Mouse (Mus musculus) midbrain, postnatal 0 days (tissue): Measurements from ENCODE around the gene Adamts16. TPM values are rescaled to one million over a fixed set of nuclear protein-coding genes. Genes with fewer than 3 reads are reported as not detected.

Experiments used
- ATAC-seq: fragments of 200-750 bp; cut with Nextera tagmentation; 2 replicates; pipeline ENCODE4 v1.8.0; 2017; ENCODE audit warnings: moderate number of reproducible peaks, mild to moderate bottlenecking, moderate TSS enrichment, moderate library complexity; ENCODE audit not compliant: low FRiP score
- DNase-seq: peaks from one replicate; pipeline ENCODE4 v3.0.0-alpha.2; 2015; ENCODE audit warnings: low spot score
- H3K27ac ChIP-seq: fragments of 300-500 bp; sonication (generic); 2 replicates; pipeline ENCODE4 v1.5.1; 2014; ENCODE audit warnings: low read depth, mild to moderate bottlenecking, low read length, mixed read lengths
- H3K27me3 ChIP-seq: fragments of 300-500 bp; sonication (generic); 2 replicates; pipeline ENCODE4 v1.6.1; 2014; ENCODE audit warnings: low read length, control low read depth, mixed read lengths; ENCODE audit not compliant: insufficient read depth
- H3K36me3 ChIP-seq: fragments of 300-500 bp; sonication (generic); 2 replicates; pipeline ENCODE4 v1.6.1; 2014; ENCODE audit warnings: low read length, control low read depth, mixed read lengths; ENCODE audit not compliant: insufficient read depth
- H3K4me1 ChIP-seq: fragments of 300-500 bp; sonication (generic); 2 replicates; pipeline ENCODE4 v1.6.1; 2014; ENCODE audit warnings: mild to moderate bottlenecking, control low read depth, antibody characterized with exemption, low read length, mixed read lengths; ENCODE audit not compliant: insufficient read depth
- H3K4me2 ChIP-seq: fragments of 300-500 bp; sonication (generic); 2 replicates; pipeline ENCODE4 v1.6.1; 2014; ENCODE audit warnings: low read depth, mild to moderate bottlenecking, low read length, mixed read lengths; ENCODE audit not compliant: poor library complexity, severe bottlenecking
- H3K4me3 ChIP-seq: fragments of 300-500 bp; sonication (generic); 2 replicates; pipeline ENCODE4 v1.5.1; 2014; ENCODE audit warnings: low read depth, mild to moderate bottlenecking, low read length, moderate library complexity
- H3K9ac ChIP-seq: fragments of 300-500 bp; sonication (generic); replicated peaks from 2 replicates; pipeline ENCODE4 v1.6.1; 2014; ENCODE audit warnings: mild to moderate bottlenecking, low read length, moderate library complexity, mixed read lengths; ENCODE audit not compliant: poor library complexity, severe bottlenecking
- H3K9me3 ChIP-seq: fragments of 300-500 bp; sonication (generic); 2 replicates; pipeline ENCODE4 v1.6.1; 2016; ENCODE audit warnings: low read length, control low read depth
- CTCF ChIP-seq: IDR thresholded peaks from 2 replicates; pipeline ENCODE4 v1.5.1; 2016; ENCODE audit warnings: antibody characterized with exemption, mild to moderate bottlenecking
- WGBS: fragments of 180-500 bp; shearing (Covaris S2); extraction: QIAGEN DNeasy Blood & Tissue Kit; methylation state at CpG from one replicate; pipeline ENCODE4 v1.1.7; 2014; 5-methylcytosine and 5-hydroxymethylcytosine counted together
- polyA plus RNA-seq: library from polyadenylated mRNA; unstranded; fragments of >200 nt; fragmentation: Nextera tagmentation; extraction: Ambion mirVana; gene quantifications from 2 replicates; pipeline ENCODE4 v1.2.1, GENCODE M21; 2015
- total RNA-seq: library from RNA; depleted of rRNA; stranded (reverse); fragments of >200 nt; gene quantifications from 2 replicates; pipeline ENCODE4 v1.2.3, GENCODE M21; 2014

Adamts16 gene
- total and polyA plus RNA-seq, 2 experiments from 2014 or later = 2.2 to 4.8 TPM

GRCm38 (mm10) chr13:70785078-70785477, 56.5 kb downstream of the Adamts16 start:
- Histone ChIP-seq H3K4me1 (no peaks in the 10 kb centered on the region), H3K9ac (no peak overlapping the region), H3K36me3 (no peaks in the 10 kb centered on the region), H3K4me2 (no peak overlapping the region), H3K9me3 (no peaks in the 10 kb centered on the region), H3K4me3 (no peak overlapping the region), H3K27ac (no peak overlapping the region), H3K27me3 (no peaks in the 10 kb centered on the region)
- TF ChIP-seq CTCF = no peak
- DNase-seq = no peak
- no peak for ATAC-seq
- 93% methylated on average over 2 of the region's 2 CpGs for WGBS

DNA sequence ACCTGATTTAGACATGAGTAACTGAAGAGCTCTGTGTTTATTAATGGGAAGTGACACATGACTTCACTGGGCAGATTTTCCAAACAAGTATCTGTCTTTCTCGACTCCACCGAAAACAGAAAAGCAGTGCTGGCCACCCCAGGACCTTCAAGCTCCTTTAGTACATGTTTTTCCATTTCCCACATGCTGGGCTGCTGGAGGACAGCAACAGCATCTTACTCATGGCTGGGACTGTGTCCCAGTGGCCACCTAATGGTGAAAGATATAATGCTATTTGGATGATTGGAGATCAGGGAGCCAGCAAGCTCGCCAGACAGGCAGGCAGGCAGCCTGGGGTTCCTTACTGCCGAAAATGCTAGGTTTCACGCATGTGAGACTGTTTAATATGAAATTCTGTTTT, 57.5 kb downstream of the Adamts16 start:
- 71% methylated on average over 5 of the region's 5 CpGs for WGBS
- ATAC-seq = no peak
- Histone ChIP-seq H3K4me3 (no peak overlapping the region), H3K27ac (no peak overlapping the region), H3K27me3 (no peaks in the 10 kb centered on the region), H3K9me3 (no peaks in the 10 kb centered on the region), H3K36me3 (no peaks in the 10 kb centered on the region), H3K4me2 (no peak overlapping the region), H3K9ac (no peak overlapping the region), H3K4me1 (no peaks in the 10 kb centered on the region)
- TF ChIP-seq CTCF = peak; percentile 41
- DNase-seq = no peak

- no peak overlapping the region for H3K4me2 ChIP-seq
- DNase-seq (no peak), ATAC-seq (no peak)
- no peaks in the 10 kb centered on the region for H3K9me3 ChIP-seq
- no peak overlapping the region for H3K9ac ChIP-seq
- WGBS = 50% methylated on average over 7 of the region's 7 CpGs
- no peaks in the 10 kb centered on the region for H3K4me1 ChIP-seq
- no peaks in the 10 kb centered on the region for H3K36me3 ChIP-seq
- no peak for TF ChIP-seq CTCF
- H3K27ac ChIP-seq = no peak overlapping the region
- H3K27me3 ChIP-seq = no peaks in the 10 kb centered on the region
- no peak overlapping the region for H3K4me3 ChIP-seq
Observed at GRCm38 (mm10) chr13:70779781-70780180, 61.8 kb downstream of the Adamts16 start.

DNA sequence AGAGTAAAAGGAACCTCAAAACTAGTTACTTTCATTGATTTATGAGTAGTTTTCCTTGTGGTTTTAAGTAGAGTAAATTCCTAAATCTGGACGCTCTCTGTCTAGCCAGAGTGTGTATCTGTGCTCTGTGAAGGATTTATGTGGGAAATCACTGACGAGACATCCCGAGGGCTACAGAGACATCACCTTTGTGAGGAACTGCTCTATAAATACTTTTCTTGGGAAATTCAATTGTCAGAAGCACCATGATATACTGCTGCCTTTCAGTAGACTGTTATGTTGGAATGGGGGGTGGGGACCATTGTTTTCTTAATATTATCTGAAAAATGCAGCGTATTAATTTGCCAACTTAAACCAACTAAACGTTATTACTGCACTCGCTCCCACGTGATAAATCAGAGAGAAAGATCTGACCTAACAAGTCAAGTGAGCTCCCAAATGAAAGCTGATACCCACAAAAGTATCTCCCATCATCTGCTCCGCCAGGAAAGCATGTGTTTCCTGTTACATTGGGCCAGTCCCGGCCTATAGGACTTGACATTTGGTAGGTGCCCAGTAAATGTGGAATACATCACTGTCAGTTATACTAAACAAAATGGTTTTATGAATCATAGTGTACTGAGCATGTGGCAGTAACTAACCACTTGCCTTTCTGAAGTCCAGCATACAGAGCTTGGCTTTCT, 62.6 kb downstream of the Adamts16 start:
- DNase-seq (no peak), ATAC-seq (no peak)
- 83% methylated on average over 9 of the region's 9 CpGs for WGBS
- Histone ChIP-seq H3K4me3 (no peak overlapping the region), H3K4me1 (no peaks in the 10 kb centered on the region), H3K9me3 (no peaks in the 10 kb centered on the region), H3K27me3 (no peaks in the 10 kb centered on the region), H3K36me3 (no peaks in the 10 kb centered on the region), H3K4me2 (no peak overlapping the region), H3K27ac (no peak overlapping the region), H3K9ac (no peak overlapping the region)
- TF ChIP-seq CTCF = no peak

- Histone ChIP-seq H3K27me3 (no peaks in the 10 kb centered on the region), H3K9me3 (no peaks in the 10 kb centered on the region), H3K4me3 (no peak overlapping the region), H3K27ac (no peak overlapping the region), H3K9ac (no peak overlapping the region), H3K4me2 (no peak overlapping the region), H3K36me3 (no peaks in the 10 kb centered on the region), H3K4me1 (no peaks in the 10 kb centered on the region)
- DNase-seq (no peak), ATAC-seq (no peak)
- 91% methylated on average over 6 of the region's 6 CpGs for WGBS
- no peak for TF ChIP-seq CTCF
Observed at GRCm38 (mm10) chr13:70771100-70771499, 70.5 kb downstream of the Adamts16 start.

DNA sequence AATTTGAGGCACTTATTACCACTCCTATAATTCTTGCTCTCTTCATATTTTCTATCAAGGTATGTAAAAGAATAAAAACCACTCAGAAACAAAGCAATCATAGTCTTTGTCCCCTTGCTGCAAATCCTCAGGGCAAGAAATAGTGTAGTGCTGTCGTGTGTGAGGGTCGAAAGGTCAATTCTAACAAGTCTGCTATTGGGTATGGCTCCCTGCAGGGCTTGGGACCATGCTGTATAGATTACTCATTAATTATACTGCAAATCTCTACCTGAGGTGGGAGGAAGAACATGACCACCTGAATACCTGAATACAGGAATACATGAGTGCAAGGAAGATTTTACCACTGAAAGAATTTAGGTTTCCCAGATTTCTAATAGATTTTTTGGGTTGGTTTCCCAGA, 72.5 kb downstream of the Adamts16 start:
- no peak overlapping the region for H3K4me2 ChIP-seq
- H3K27me3 ChIP-seq = no peaks in the 10 kb centered on the region
- no peak for TF ChIP-seq CTCF
- ATAC-seq (no peak), DNase-seq (no peak)
- H3K9ac ChIP-seq = no peak overlapping the region
- WGBS = 75% methylated on average over 2 of the region's 2 CpGs
- H3K4me1 ChIP-seq = no peaks in the 10 kb centered on the region
- no peak overlapping the region for H3K4me3 ChIP-seq
- H3K36me3 ChIP-seq = no peaks in the 10 kb centered on the region
- H3K27ac ChIP-seq = no peak overlapping the region
- H3K9me3 ChIP-seq = no peaks in the 10 kb centered on the region
